Mouse (Mus musculus): ENCODE measurements at regions not wholly inside any gene's neighbourhood (a gene's known extent, or its start where the extent isn't known, plus 50 kb on each side); places are given as distances from the start of the nearest gene placed in this dataset.

DNA sequence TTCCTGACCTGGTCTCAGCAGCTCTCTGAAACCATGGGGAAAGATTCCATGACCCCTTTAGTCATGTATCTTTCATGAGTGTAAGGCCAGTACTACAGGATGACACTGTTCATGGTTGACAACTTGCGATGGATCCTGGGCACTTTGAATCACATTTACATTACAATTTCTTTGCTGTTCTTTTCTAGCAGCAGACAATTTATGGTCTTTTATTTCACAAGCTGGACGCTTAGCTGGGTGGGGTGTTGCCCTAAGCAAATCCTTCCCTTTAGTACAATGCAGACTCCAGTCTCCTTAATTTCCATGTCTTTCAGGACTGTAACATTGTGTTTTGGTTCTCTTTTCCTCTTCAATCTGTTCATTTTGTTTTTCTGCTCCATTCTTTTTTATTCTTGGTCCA lies 89.0 kb upstream of the Slc7a14 start:
- no peak for DNase-seq (ENCODE audit: low spot score in 2 of 2)

DNA sequence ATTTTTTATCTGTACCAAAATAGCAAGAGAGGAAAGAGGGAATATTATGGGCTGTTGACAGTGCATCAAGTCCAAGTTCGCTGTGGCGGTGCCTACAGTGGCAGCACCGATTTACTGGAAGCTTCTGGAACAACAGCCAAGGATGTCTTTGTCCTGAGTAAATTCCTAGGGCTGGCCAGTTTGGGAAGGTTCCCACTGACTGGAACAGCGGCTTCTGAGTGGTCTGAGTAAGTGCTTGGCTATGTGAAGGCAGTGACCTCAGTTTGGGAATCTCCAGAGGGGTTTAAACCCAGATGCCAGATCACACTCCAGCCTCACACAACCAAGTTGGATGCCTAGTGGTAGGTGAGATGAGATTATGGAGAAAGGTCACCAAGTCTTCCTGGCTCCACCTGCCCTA lies 84.4 kb upstream of the Slc7a14 start:
- DNase-seq (ENCODE audit: low spot score in 2 of 2), result no peak

DNA sequence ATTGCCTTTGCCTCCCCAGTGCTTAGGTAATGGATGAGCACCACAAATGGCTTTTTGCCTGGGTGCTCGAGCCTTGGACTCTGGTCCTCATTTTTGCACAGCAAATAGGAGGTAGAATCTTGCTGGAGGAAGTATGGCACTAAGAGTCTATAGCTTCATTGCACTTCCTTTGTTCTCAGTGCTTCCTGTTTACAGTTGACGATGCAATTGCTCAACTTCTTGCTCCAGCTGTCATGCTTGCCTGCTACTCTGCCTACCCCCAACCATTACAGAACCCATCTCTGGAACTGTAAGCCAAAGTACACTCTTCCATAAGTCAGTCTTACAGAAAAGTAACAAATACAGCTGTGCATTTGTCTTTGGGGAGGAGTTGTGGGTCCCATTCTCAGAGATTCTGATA lies 79.8 kb upstream of the Slc7a14 start:
- DNase-seq (ENCODE audit: low spot score in 2 of 2), result no peak

DNA sequence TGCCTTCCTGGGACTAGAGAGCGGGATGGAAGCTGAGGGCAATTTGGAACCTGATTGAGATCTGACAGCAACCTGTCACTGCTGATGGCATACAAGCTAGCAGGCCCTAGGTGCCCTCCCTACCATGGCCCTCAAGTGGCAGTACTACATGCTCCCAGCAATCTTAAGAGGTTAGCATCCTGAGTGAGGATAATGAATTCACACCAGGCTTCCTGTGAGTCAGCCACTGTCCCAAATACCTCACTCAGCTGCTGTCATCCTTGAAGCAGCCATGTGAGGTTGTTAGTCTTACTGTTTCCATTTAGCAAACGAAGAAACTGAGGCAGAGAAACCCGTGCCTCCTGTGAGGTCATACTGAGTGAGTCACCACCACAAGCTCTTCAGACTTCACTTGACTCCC lies 65.5 kb upstream of the Slc7a14 start:
- DNase-seq (ENCODE audit: low spot score in 2 of 2), result no peak

DNA sequence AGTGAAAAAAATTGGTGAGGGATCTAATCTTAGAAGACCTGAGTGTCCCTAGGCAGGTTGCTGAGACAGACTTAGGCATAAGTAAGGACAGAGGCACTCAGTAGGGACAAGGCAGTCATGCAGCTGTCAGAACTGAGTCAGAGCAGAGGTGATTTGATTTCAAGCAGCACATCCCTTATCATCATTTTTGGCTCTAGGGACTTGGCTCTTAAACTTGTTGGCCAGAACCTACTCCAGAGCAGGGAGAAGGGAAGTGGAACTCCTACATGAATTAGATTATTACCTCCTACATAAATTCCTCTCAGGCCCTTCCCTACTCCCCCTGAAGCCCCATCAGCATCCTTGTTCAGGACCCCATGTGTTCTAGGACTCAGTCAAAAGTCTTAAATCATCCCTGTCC lies 63.9 kb upstream of the Slc7a14 start:
- no peak for DNase-seq (ENCODE audit: low spot score in 2 of 2)

DNA sequence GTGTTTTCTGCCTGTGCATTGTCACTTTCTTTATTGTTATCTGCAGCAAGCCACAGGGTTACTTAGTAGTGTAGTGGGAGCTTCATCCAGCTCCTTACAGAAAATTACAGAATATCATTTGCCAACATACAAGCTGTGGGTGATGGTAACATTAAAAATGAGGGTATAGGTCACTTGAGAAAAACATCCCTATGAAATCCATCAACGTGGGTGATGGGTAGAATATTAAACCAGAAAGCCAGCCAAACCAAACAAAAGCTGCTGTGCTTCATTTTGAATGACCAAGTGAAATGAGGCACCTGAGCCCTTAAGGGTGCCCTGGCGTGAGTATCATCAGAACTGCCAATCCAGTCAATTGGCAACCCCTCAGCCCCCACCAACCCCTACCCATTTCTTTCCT lies 58.1 kb upstream of the Slc7a14 start:
- no peak for DNase-seq (ENCODE audit: low spot score in 2 of 2)

Measured in adrenal gland, adult 18-20 months (tissue).